Mouse (Mus musculus) kidney, postnatal 0 days (tissue): ENCODE measurements around the gene Gm15217. TPM values are rescaled to one million over a fixed set of nuclear protein-coding genes. Genes with fewer than 3 reads are reported as not detected.
A peak's percentile ranks its signal among the peaks of the same experiment; 100 is the strongest.

Source experiments
- ATAC-seq: fragments of 200-750 bp; cut with Nextera tagmentation; replicated peaks from 2 replicates; pipeline ENCODE4 v1.8.0; 2017; ENCODE audit warnings: low read depth, moderate number of reproducible peaks, moderate TSS enrichment, moderate library complexity; ENCODE audit not compliant: low FRiP score
- DNase-seq: peaks from one replicate; pipeline ENCODE4 v3.0.0-alpha.2; 2016; ENCODE audit warnings: low spot score
- H3K27ac ChIP-seq: fragments of 300-500 bp; sonication (generic); 2 replicates; pipeline ENCODE4 v1.5.1; 2014; ENCODE audit warnings: mild to moderate bottlenecking
- H3K27me3 ChIP-seq: fragments of 300-500 bp; sonication (generic); 2 replicates; pipeline ENCODE4 v1.6.1; 2014; ENCODE audit warnings: low read length, mixed read lengths; ENCODE audit not compliant: insufficient read depth
- H3K36me3 ChIP-seq: fragments of 300-500 bp; sonication (generic); 2 replicates; pipeline ENCODE4 v1.6.1; 2014; ENCODE audit warnings: low read length, mixed read lengths; ENCODE audit not compliant: insufficient read depth
- H3K4me1 ChIP-seq: fragments of 300-500 bp; sonication (generic); replicated peaks from 2 replicates; pipeline ENCODE4 v1.6.1; 2014; ENCODE audit warnings: antibody characterized with exemption, low read length, mixed read lengths; ENCODE audit not compliant: insufficient read depth
- H3K4me2 ChIP-seq: fragments of 300-500 bp; sonication (generic); 2 replicates; pipeline ENCODE4 v1.6.1; 2014; ENCODE audit warnings: mild to moderate bottlenecking, low read length, moderate library complexity, mixed read lengths
- H3K4me3 ChIP-seq: fragments of 300-500 bp; sonication (generic); replicated peaks from 2 replicates; pipeline ENCODE4 v1.5.1; 2014; ENCODE audit warnings: low read depth, low read length
- H3K9ac ChIP-seq: fragments of 300-500 bp; sonication (generic); 2 replicates; pipeline ENCODE4 v1.6.1; 2014; ENCODE audit warnings: low read depth, low read length
- H3K9me3 ChIP-seq: fragments of 300-500 bp; sonication (generic); replicated peaks from 2 replicates; pipeline ENCODE4 v1.6.1; 2016; ENCODE audit warnings: low read length, inconsistent platforms, mixed read lengths
- CTCF ChIP-seq: IDR thresholded peaks from 2 replicates; pipeline ENCODE4 v1.5.1; 2016; ENCODE audit warnings: antibody characterized with exemption, low read depth, mild to moderate bottlenecking, moderate library complexity
- WGBS: fragments of 180-500 bp; shearing (Covaris S2); extraction: QIAGEN DNeasy Blood & Tissue Kit; methylation state at CpG from one replicate; pipeline ENCODE4 v1.1.7; 2014; 5-methylcytosine and 5-hydroxymethylcytosine counted together
- polyA plus RNA-seq: library from polyadenylated mRNA; unstranded; fragments of >200 nt; fragmentation: Nextera tagmentation; extraction: Ambion mirVana; gene quantifications from 2 replicates; pipeline ENCODE4 v1.2.1, GENCODE M21; 2015

The Gm15217 gene
- polyA plus RNA-seq, 1 experiment from 2014 or later: 6.4 TPM

GRCm38 (mm10) chr14:46389438-46390248, 10.4 kb downstream of the Gm15217 start:
- no peaks in the 10 kb centered on the region for H3K36me3 ChIP-seq
- WGBS: 4% methylated on average over 24 of the region's 24 CpGs
- H3K27ac ChIP-seq: peak overlapping the region; percentile 32; the same call in 1 of the 2 replicates
- H3K4me3 ChIP-seq: peak overlapping the region; percentile 56
- no peak for DNase-seq
- H3K27me3 ChIP-seq: no peaks in the 10 kb centered on the region
- H3K9me3 ChIP-seq: no peaks in the 10 kb centered on the region
- no peak for TF ChIP-seq CTCF
- H3K4me2 ChIP-seq: peak overlapping the region; percentile 72
- ATAC-seq: no peak
- H3K4me1 ChIP-seq: peaks cover 18% of the 10 kb centered on the region; the same call in 1 of the 2 replicates
- H3K9ac ChIP-seq: peak overlapping the region; percentile 54

- peak; percentile 78 for DNase-seq
- H3K9me3 ChIP-seq: no peaks in the 10 kb centered on the region
- WGBS: 2% methylated on average over 25 of the region's 26 CpGs
Observed at GRCm38 (mm10) chr14:46390249-46390775, 11.1 kb downstream of the Gm15217 start, which contains the start of gene Bmp4. Bmp4 (minus strand) TSS chr14:46390669.

GRCm38 (mm10) chr14:46391621-46392170, 12.5 kb downstream of the Gm15217 start:
- Histone ChIP-seq H3K27ac (no peak overlapping the region), H3K4me1 (peaks cover 10% of the 10 kb centered on the region; the same call in 1 of the 2 replicates), H3K4me2 (no peak overlapping the region), H3K9ac (no peak overlapping the region), H3K27me3 (0 out of 2 replicates have a peak, but pooled peaks cover 3% of the 10 kb centered on the region), H3K4me3 (no peak overlapping the region), H3K36me3 (no peaks in the 10 kb centered on the region), H3K9me3 (no peaks in the 10 kb centered on the region)
- DNase-seq: no peak
- no peak for ATAC-seq
- no peak for TF ChIP-seq CTCF
- 50% methylated on average over 6 of the region's 6 CpGs for WGBS

More at GRCm38 (mm10) chr14:46390249-46390775, 11.1 kb downstream of the Gm15217 start, which contains the start of gene Bmp4:
- H3K9ac ChIP-seq: peak within 1 kb of the TSS; percentile 54
- peak within 1 kb of the TSS; percentile 72 for H3K4me2 ChIP-seq
- H3K36me3 ChIP-seq: no peaks in the 10 kb centered on the region
- no peak for TF ChIP-seq CTCF
- peak within 1 kb of the TSS; percentile 32; the same call in 1 of the 2 replicates for H3K27ac ChIP-seq
- ATAC-seq: no peak
- no peaks in the 10 kb centered on the region for H3K27me3 ChIP-seq
- H3K4me3 ChIP-seq: peak within 1 kb of the TSS; percentile 56
- H3K4me1 ChIP-seq: peaks cover 15% of the 10 kb centered on the region; the same call in 1 of the 2 replicates

- Histone ChIP-seq H3K9me3 (no peaks in the 10 kb centered on the region), H3K27me3 (0 out of 2 replicates have a peak, but pooled peaks cover 12% of the 10 kb centered on the region), H3K36me3 (no peaks in the 10 kb centered on the region), H3K4me2 (peak overlapping the region; percentile 58), H3K27ac (no peak overlapping the region), H3K4me3 (peak overlapping the region; percentile 29), H3K4me1 (no peaks in the 10 kb centered on the region), H3K9ac (peak overlapping the region; percentile 36; the same call in 1 of the 2 replicates)
- DNase-seq (no peak), ATAC-seq (no peak; the same call in 1 of the 2 replicates)
- TF ChIP-seq CTCF: no peak
- WGBS: 5% methylated on average over 27 of the region's 27 CpGs
Observed at GRCm38 (mm10) chr14:46398091-46398695, 19.0 kb downstream of the Gm15217 start.

- Histone ChIP-seq H3K27ac (no peak overlapping the region), H3K4me3 (no peak overlapping the region), H3K4me2 (no peak overlapping the region), H3K9ac (no peak overlapping the region), H3K27me3 (0 out of 2 replicates have a peak, but pooled peaks cover 12% of the 10 kb centered on the region), H3K36me3 (no peaks in the 10 kb centered on the region), H3K9me3 (no peaks in the 10 kb centered on the region), H3K4me1 (no peaks in the 10 kb centered on the region)
- TF ChIP-seq CTCF: no peak
- ATAC-seq (no peak), DNase-seq (no peak)
- WGBS: 68% methylated on average over 2 of the region's 2 CpGs
Observed at GRCm38 (mm10) chr14:46399925-46400324, 20.7 kb downstream of the Gm15217 start.

- Histone ChIP-seq H3K9ac (no peak overlapping the region), H3K9me3 (no peaks in the 10 kb centered on the region), H3K4me1 (no peaks in the 10 kb centered on the region), H3K27me3 (no peaks in the 10 kb centered on the region), H3K27ac (no peak overlapping the region), H3K4me3 (no peak overlapping the region), H3K36me3 (no peaks in the 10 kb centered on the region), H3K4me2 (no peak overlapping the region)
- no peak for ATAC-seq
- no peak for DNase-seq
- 84% methylated on average over 3 of the region's 3 CpGs for WGBS
- no peak for TF ChIP-seq CTCF
Observed at GRCm38 (mm10) chr14:46408319-46408718, 29.1 kb downstream of the Gm15217 start.
